Mouse (Mus musculus) G1E (cell line): ENCODE results near the gene Bik.

Experiments
- CTCF ChIP-seq: IDR thresholded peaks from 2 replicates; pipeline ENCODE4 v1.5.1; 2012; ENCODE audit warnings: low read depth, low read length, inconsistent platforms, mixed read lengths
- GATA1 ChIP-seq: IDR thresholded peaks from 2 replicates; pipeline ENCODE4 v1.6.1; 2012; ENCODE audit warnings: borderline replicate concordance, low read length, inconsistent platforms, mixed read lengths
- GATA2 ChIP-seq: IDR thresholded peaks from 2 replicates; pipeline ENCODE4 v1.6.1; 2012; ENCODE audit warnings: low read depth, low read length, inconsistent platforms, borderline replicate concordance
- POLR2AphosphoS5 ChIP-seq: IDR thresholded peaks from 2 replicates; pipeline ENCODE4 v1.6.1; 2012; ENCODE audit warnings: low read depth, low read length, inconsistent platforms; ENCODE audit not compliant: insufficient replicate concordance
- TAL1 ChIP-seq: conservative IDR thresholded peaks from 2 replicates; pipeline ENCODE4 v1.6.1; 2012; ENCODE audit warnings: low read depth, low read length, inconsistent platforms, mixed read lengths

- TF ChIP-seq CTCF (no peak), GATA1 (no peak), TAL1 (no peak), GATA2 (no peak), POLR2AphosphoS5 (no peak)
Measured at GRCm38 (mm10) chr15:83576651-83577050, 50.0 kb downstream of the Bik start.
